Mouse (Mus musculus) myocyte (in vitro differentiated cells): ENCODE data around the gene Rngtt. TPM values are rescaled to one million over a fixed set of nuclear protein-coding genes. Genes with fewer than 3 reads are reported as not detected.

ENCODE experiments used
- H3K27me3 ChIP-seq: one replicate; pipeline ENCODE4 v1.6.1; 2011; ENCODE audit not compliant: control insufficient read depth, insufficient read depth, insufficient read length
- H3K36me3 ChIP-seq: one replicate; pipeline ENCODE4 v1.6.1; 2011; ENCODE audit not compliant: control insufficient read depth, insufficient read depth
- H3K4me2 ChIP-seq: one replicate; pipeline ENCODE4 v1.6.1; 2011; ENCODE audit warnings: low read depth, control low read depth
- H3K4me3 ChIP-seq: one replicate; pipeline ENCODE4 v1.5.1; 2011; ENCODE audit warnings: mild to moderate bottlenecking, control low read depth, moderate library complexity
- H3K79me2 ChIP-seq: one replicate; pipeline ENCODE4 v1.6.1; 2011; ENCODE audit not compliant: control insufficient read depth, insufficient read depth
- H3ac ChIP-seq: one replicate; pipeline ENCODE4 v1.6.1; 2011; ENCODE audit not compliant: control insufficient read depth, insufficient read length
- CEBPB ChIP-seq: IDR thresholded peaks from 2 replicates; pipeline ENCODE4 v1.6.1; 2011; ENCODE audit warnings: mild to moderate bottlenecking, moderate library complexity; ENCODE audit not compliant: poor library complexity, insufficient read depth, severe bottlenecking
- E2F4 ChIP-seq: IDR thresholded peaks from one replicate; pipeline ENCODE4 v1.6.1; 2011; ENCODE audit warnings: mild to moderate bottlenecking, control low read depth, moderate library complexity; ENCODE audit not compliant: insufficient read depth
- MAX ChIP-seq: IDR thresholded peaks from one replicate; pipeline ENCODE4 v1.6.1; 2011; ENCODE audit warnings: low read depth, mild to moderate bottlenecking, control low read depth
- MYOD1 ChIP-seq, 3 experiments: IDR thresholded peaks; one replicate each; pipeline ENCODE4 v1.6.1; 2011; ENCODE audit warnings: control low read depth in 2 of 3, low read depth in 2 of 3, mild to moderate bottlenecking in 2 of 3, moderate library complexity in 1 of 3; ENCODE audit not compliant: insufficient read length in 2 of 3, control insufficient read depth in 1 of 3
- MYOG ChIP-seq, 3 experiments: IDR thresholded peaks; one replicate each; pipeline ENCODE4 v1.6.1; 2011; ENCODE audit warnings: control low read depth in 2 of 3, low read depth in 2 of 3, mild to moderate bottlenecking in 2 of 3; ENCODE audit not compliant: insufficient read length in 2 of 3, control insufficient read depth in 1 of 3, insufficient read depth in 1 of 3
- POLR2A ChIP-seq: IDR thresholded peaks from one replicate; pipeline ENCODE4 v1.6.1; 2011; ENCODE audit warnings: low read depth, mild to moderate bottlenecking, control low read depth, moderate library complexity; ENCODE audit not compliant: insufficient read length
- POLR2AphosphoS2 ChIP-seq: IDR thresholded peaks from one replicate; pipeline ENCODE4 v1.6.1; 2011; ENCODE audit warnings: low read depth, control low read depth; ENCODE audit not compliant: insufficient read length
- REST ChIP-seq: IDR thresholded peaks from one replicate; pipeline ENCODE4 v1.6.1; 2011; ENCODE audit warnings: mild to moderate bottlenecking, control low read depth, moderate library complexity; ENCODE audit not compliant: insufficient read depth, insufficient read length
- SRF ChIP-seq: IDR thresholded peaks from one replicate; pipeline ENCODE4 v1.6.1; 2011; ENCODE audit warnings: low read depth; ENCODE audit not compliant: control insufficient read depth, insufficient read length
- TCF12 ChIP-seq: IDR thresholded peaks from one replicate; pipeline ENCODE4 v1.6.1; 2011; ENCODE audit warnings: mild to moderate bottlenecking, control low read depth; ENCODE audit not compliant: poor library complexity, insufficient read depth, severe bottlenecking
- TCF3 ChIP-seq: IDR thresholded peaks from one replicate; pipeline ENCODE4 v1.6.1; 2011; ENCODE audit warnings: low read depth, control low read depth; ENCODE audit not compliant: insufficient read length
- USF1 ChIP-seq: IDR thresholded peaks from one replicate; pipeline ENCODE4 v1.6.1; 2011; ENCODE audit warnings: low read depth, mild to moderate bottlenecking, control low read depth, moderate library complexity
- polyA plus RNA-seq: library from polyadenylated mRNA; unstranded; fragments of >200 nt; fragmentation: generic; extraction: Trizol; gene quantifications from one replicate; pipeline ENCODE4 v1.2.1, GENCODE M21; 2012; ENCODE audit warnings: missing spikeins

The Rngtt gene
- polyA plus RNA-seq, 1 experiment = 4.9 TPM

- no peak overlapping the region for H3K4me3 ChIP-seq
- no peaks in the 10 kb centered on the region for H3K27me3 ChIP-seq
- peaks cover 10% of the 10 kb centered on the region for H3K36me3 ChIP-seq
- no peaks in the 10 kb centered on the region for H3K79me2 ChIP-seq
- H3ac ChIP-seq = no peak overlapping the region
- no peak overlapping the region for H3K4me2 ChIP-seq
- TF ChIP-seq MAX (no peak), MYOG (IDR thresholded peaks at IDR 0.05; ENCODE audit: control insufficient read depth in 1 of 3, insufficient read depth in 1 of 3, insufficient read length in 2 of 3, low read depth in 2 of 3) (no peak), MYOD1 (IDR thresholded peaks at IDR 0.05; ENCODE audit: control insufficient read depth in 1 of 3, insufficient read length in 2 of 3, low read depth in 2 of 3) (no peak), TCF3 (no peak), TCF12 (no peak), E2F4 (no peak)
Measured at GRCm38 (mm10) chr4:33378894-33379293, 68.8 kb downstream of the Rngtt start.

- H3K4me3 ChIP-seq = no peak overlapping the region
- no peak overlapping the region for H3ac ChIP-seq
- TF ChIP-seq E2F4 (no peak), MAX (no peak), SRF (no peak), CEBPB (no peak), POLR2AphosphoS2 (no peak), POLR2A (no peak)
- H3K79me2 ChIP-seq = no peaks in the 10 kb centered on the region
- no peak overlapping the region for H3K4me2 ChIP-seq
- no peaks in the 10 kb centered on the region for H3K27me3 ChIP-seq
- peaks cover 16% of the 10 kb centered on the region for H3K36me3 ChIP-seq
Measured at GRCm38 (mm10) chr4:33388899-33389298, 78.8 kb downstream of the Rngtt start.

GRCm38 (mm10) chr4:33390660-33391059 lies 80.5 kb downstream of the Rngtt start:
- Histone ChIP-seq H3K36me3 (peaks cover 16% of the 10 kb centered on the region), H3K27me3 (no peaks in the 10 kb centered on the region), H3K79me2 (no peaks in the 10 kb centered on the region), H3K4me3 (no peak overlapping the region), H3ac (no peak overlapping the region), H3K4me2 (no peak overlapping the region)
- TF ChIP-seq USF1 = no peak
- TF ChIP-seq MYOG (IDR thresholded peaks at IDR 0.05; ENCODE audit: control insufficient read depth in 1 of 3, insufficient read depth in 1 of 3, insufficient read length in 2 of 3, low read depth in 2 of 3) = no peak
- no peak for TF ChIP-seq SRF
- no peak for TF ChIP-seq POLR2A
- TF ChIP-seq POLR2AphosphoS2 = no peak
- no peak for TF ChIP-seq TCF3
- no peak for TF ChIP-seq REST
- no peak for TF ChIP-seq E2F4
- TF ChIP-seq MAX = no peak
- TF ChIP-seq TCF12 = no peak
- TF ChIP-seq MYOD1 (IDR thresholded peaks at IDR 0.05; ENCODE audit: control insufficient read depth in 1 of 3, insufficient read length in 2 of 3, low read depth in 2 of 3) = no peak
- no peak for TF ChIP-seq CEBPB

- Histone ChIP-seq H3K79me2 (no peaks in the 10 kb centered on the region), H3K36me3 (peaks cover 9% of the 10 kb centered on the region), H3K4me3 (no peak overlapping the region)
Measured at GRCm38 (mm10) chr4:33393437-33393836, 83.3 kb downstream of the Rngtt start.

More at GRCm38 (mm10) chr4:33393437-33393836, 83.3 kb downstream of the Rngtt start:
- H3K4me2 ChIP-seq = no peak overlapping the region
- TF ChIP-seq POLR2A (no peak), USF1 (no peak), CEBPB (no peak), E2F4 (no peak), TCF3 (no peak), MYOG (IDR thresholded peaks at IDR 0.05; ENCODE audit: control insufficient read depth in 1 of 3, insufficient read depth in 1 of 3, insufficient read length in 2 of 3, low read depth in 2 of 3) (no peak), MYOD1 (IDR thresholded peaks at IDR 0.05; ENCODE audit: control insufficient read depth in 1 of 3, insufficient read length in 2 of 3, low read depth in 2 of 3) (no peak), REST (no peak), SRF (no peak), POLR2AphosphoS2 (no peak), TCF12 (no peak), MAX (no peak)
- H3K27me3 ChIP-seq = no peaks in the 10 kb centered on the region
- H3ac ChIP-seq = no peak overlapping the region
